Mouse (Mus musculus) stomach, embryonic 15.5 days (tissue): Measurements from ENCODE around the gene Polr3c. TPM values are rescaled to one million over a fixed set of nuclear protein-coding genes. Genes with fewer than 3 reads are reported as not detected.

Experiments
- ATAC-seq: fragments of 200-750 bp; cut with Nextera tagmentation; 2 replicates; pipeline ENCODE4 v1.8.0; 2017; ENCODE audit warnings: low read depth, moderate number of reproducible peaks, moderate TSS enrichment; ENCODE audit not compliant: insufficient read depth, low FRiP score
- H3K27ac ChIP-seq: fragments of 300-500 bp; sonication (generic); 2 replicates; pipeline ENCODE4 v1.5.1; 2015; ENCODE audit warnings: mild to moderate bottlenecking, inconsistent platforms
- H3K27me3 ChIP-seq: fragments of 300-500 bp; sonication (generic); replicated peaks from 2 replicates; pipeline ENCODE4 v1.6.1; 2015; ENCODE audit warnings: inconsistent platforms
- H3K36me3 ChIP-seq: fragments of 300-500 bp; sonication (generic); 2 replicates; pipeline ENCODE4 v1.6.1; 2015; ENCODE audit warnings: inconsistent platforms
- H3K4me1 ChIP-seq: fragments of 300-500 bp; sonication (generic); 2 replicates; pipeline ENCODE4 v1.6.1; 2015; ENCODE audit warnings: inconsistent platforms
- H3K4me2 ChIP-seq: fragments of 300-500 bp; sonication (generic); 2 replicates; pipeline ENCODE4 v1.6.1; 2015; ENCODE audit warnings: mild to moderate bottlenecking, inconsistent platforms
- H3K4me3 ChIP-seq: fragments of 300-500 bp; sonication (generic); replicated peaks from 2 replicates; pipeline ENCODE4 v1.5.1; 2015; ENCODE audit warnings: inconsistent platforms
- H3K9ac ChIP-seq: fragments of 300-500 bp; sonication (generic); 2 replicates; pipeline ENCODE4 v1.6.1; 2015; ENCODE audit warnings: inconsistent platforms
- H3K9me3 ChIP-seq: fragments of 300-500 bp; sonication (generic); 2 replicates; pipeline ENCODE4 v1.6.1; 2016; ENCODE audit warnings: inconsistent platforms
- WGBS: fragments of 180-500 bp; shearing (Covaris S2); methylation state at CpG from one replicate; pipeline ENCODE4 v1.1.7; 2015; 5-methylcytosine and 5-hydroxymethylcytosine counted together
- polyA plus RNA-seq: library from polyadenylated mRNA; unstranded; fragments of >200 nt; fragmentation: Nextera tagmentation; extraction: Ambion mirVana; gene quantifications from 2 replicates; pipeline ENCODE4 v1.2.1, GENCODE M21; 2015

Gene Polr3c
- polyA plus RNA-seq, 1 experiment from 2014 or later, result 31.8 TPM

- peak; percentile 73; the same call in 1 of the 2 replicates for ATAC-seq
- 0 out of 2 replicates have a peak, but pooled peaks cover 10% of the 10 kb centered on the region for H3K4me1 ChIP-seq
- H3K9ac ChIP-seq, result peak within 1 kb of the TSS; percentile 71
- H3K36me3 ChIP-seq, result peaks cover 48% of the 10 kb centered on the region
- no peaks in the 10 kb centered on the region for H3K27me3 ChIP-seq
- no peaks in the 10 kb centered on the region for H3K9me3 ChIP-seq
- no peak within 1 kb of the TSS for H3K27ac ChIP-seq
- 5% methylated on average over 42 of the region's 42 CpGs for WGBS
- peak within 1 kb of the TSS; percentile 52 for H3K4me3 ChIP-seq
- peak within 1 kb of the TSS; percentile 98 for H3K4me2 ChIP-seq
Measured at GRCm38 (mm10) chr3:96707903-96708683, 19.3 kb downstream of the Polr3c start, which contains the start of gene Nudt17. Gene Nudt17, minus strand, starts transcription at chr3:96708562.

GRCm38 (mm10) chr3:96706984-96707383 lies 20.4 kb downstream of the Polr3c start:
- H3K27me3 ChIP-seq, result no peaks in the 10 kb centered on the region
- no peak overlapping the region for H3K27ac ChIP-seq
- H3K4me3 ChIP-seq, result no peak overlapping the region
- no peaks in the 10 kb centered on the region for H3K9me3 ChIP-seq
- WGBS, result 58% methylated on average over 7 of the region's 7 CpGs
- peaks cover 44% of the 10 kb centered on the region for H3K36me3 ChIP-seq
- ATAC-seq, result no peak
- H3K4me2 ChIP-seq, result no peak overlapping the region
- 0 out of 2 replicates have a peak, but pooled peaks cover 10% of the 10 kb centered on the region for H3K4me1 ChIP-seq
- H3K9ac ChIP-seq, result no peak overlapping the region

GRCm38 (mm10) chr3:96706217-96706616 lies 21.2 kb downstream of the Polr3c start:
- no peak overlapping the region for H3K4me3 ChIP-seq
- H3K9ac ChIP-seq, result no peak overlapping the region
- H3K9me3 ChIP-seq, result no peaks in the 10 kb centered on the region
- no peak overlapping the region for H3K27ac ChIP-seq
- WGBS, result 87% methylated on average over 11 of the region's 11 CpGs
- H3K4me1 ChIP-seq, result 0 out of 2 replicates have a peak, but pooled peaks cover 10% of the 10 kb centered on the region
- no peak for ATAC-seq
- H3K4me2 ChIP-seq, result no peak overlapping the region
- peaks cover 44% of the 10 kb centered on the region for H3K36me3 ChIP-seq
- no peaks in the 10 kb centered on the region for H3K27me3 ChIP-seq

- no peak overlapping the region for H3K4me3 ChIP-seq
- 69% methylated on average over 11 of the region's 11 CpGs for WGBS
- peaks cover 49% of the 10 kb centered on the region for H3K36me3 ChIP-seq
- H3K9ac ChIP-seq, result no peak overlapping the region
- H3K4me1 ChIP-seq, result 0 out of 2 replicates have a peak, but pooled peaks cover 10% of the 10 kb centered on the region
- no peak overlapping the region for H3K27ac ChIP-seq
- H3K4me2 ChIP-seq, result no peak overlapping the region
- H3K9me3 ChIP-seq, result no peaks in the 10 kb centered on the region
- no peaks in the 10 kb centered on the region for H3K27me3 ChIP-seq
- no peak for ATAC-seq
Measured at GRCm38 (mm10) chr3:96704778-96705177, 22.6 kb downstream of the Polr3c start.

GRCm38 (mm10) chr3:96701003-96701402 lies 26.4 kb downstream of the Polr3c start:
- Histone ChIP-seq H3K27me3 (no peaks in the 10 kb centered on the region), H3K9ac (no peak overlapping the region), H3K4me3 (no peak overlapping the region), H3K36me3 (peaks cover 46% of the 10 kb centered on the region), H3K4me1 (peaks cover 17% of the 10 kb centered on the region), H3K4me2 (no peak overlapping the region), H3K27ac (no peak overlapping the region), H3K9me3 (no peaks in the 10 kb centered on the region)
- 84% methylated on average over 4 of the region's 4 CpGs for WGBS
- ATAC-seq, result no peak

- WGBS, result 60% methylated on average over 7 of the region's 7 CpGs
- no peak for ATAC-seq
- Histone ChIP-seq H3K27ac (no peak overlapping the region), H3K9ac (no peak overlapping the region), H3K4me3 (no peak overlapping the region), H3K27me3 (no peaks in the 10 kb centered on the region), H3K4me2 (no peak overlapping the region), H3K4me1 (peaks cover 21% of the 10 kb centered on the region), H3K9me3 (no peaks in the 10 kb centered on the region), H3K36me3 (peaks cover 46% of the 10 kb centered on the region)
Measured at GRCm38 (mm10) chr3:96700376-96700775, 27.1 kb downstream of the Polr3c start.

GRCm38 (mm10) chr3:96698993-96699690 lies 28.3 kb downstream of the Polr3c start:
- 53% methylated on average over 19 of the region's 19 CpGs for WGBS
- H3K4me2 ChIP-seq, result no peak overlapping the region
- peaks cover 21% of the 10 kb centered on the region for H3K4me1 ChIP-seq
- H3K9me3 ChIP-seq, result no peaks in the 10 kb centered on the region
- H3K9ac ChIP-seq, result no peak overlapping the region; the same call in 1 of the 2 replicates
- no peak overlapping the region for H3K4me3 ChIP-seq
- H3K27me3 ChIP-seq, result no peaks in the 10 kb centered on the region
- H3K27ac ChIP-seq, result no peak overlapping the region
- ATAC-seq, result no peak
- H3K36me3 ChIP-seq, result peaks cover 36% of the 10 kb centered on the region

- Histone ChIP-seq H3K9ac (peak overlapping the region; percentile 72), H3K27me3 (no peaks in the 10 kb centered on the region)
- WGBS, result 0% methylated on average over 67 of the region's 85 CpGs
Measured at GRCm38 (mm10) chr3:96696766-96697732, 30.4 kb downstream of the Polr3c start.

GRCm38 (mm10) chr3:96696198-96696765 lies 31.1 kb downstream of the Polr3c start, which contains the start of gene Pias3:
Gene Pias3, plus strand, starts transcription at chr3:96696384.
- peak within 1 kb of the TSS; percentile 87 for H3K4me2 ChIP-seq
- peak within 1 kb of the TSS; percentile 87 for H3K4me3 ChIP-seq
- peak within 1 kb of the TSS; percentile 95 for H3K27ac ChIP-seq
- peaks cover 13% of the 10 kb centered on the region; the same call in 1 of the 2 replicates for H3K36me3 ChIP-seq
- peaks cover 21% of the 10 kb centered on the region for H3K4me1 ChIP-seq
- H3K9me3 ChIP-seq, result no peaks in the 10 kb centered on the region
- H3K9ac ChIP-seq, result peak within 1 kb of the TSS; percentile 72
- H3K27me3 ChIP-seq, result no peaks in the 10 kb centered on the region
- ATAC-seq, result peak; percentile 91
- WGBS, result 0% methylated on average over 35 of the region's 35 CpGs

More at GRCm38 (mm10) chr3:96696766-96697732, 30.4 kb downstream of the Polr3c start:
- peak overlapping the region; percentile 95 for H3K27ac ChIP-seq
- peaks cover 21% of the 10 kb centered on the region for H3K4me1 ChIP-seq
- peaks cover 20% of the 10 kb centered on the region for H3K36me3 ChIP-seq
- peak; percentile 91 for ATAC-seq
- H3K9me3 ChIP-seq, result no peaks in the 10 kb centered on the region
- H3K4me2 ChIP-seq, result peak overlapping the region; percentile 87
- H3K4me3 ChIP-seq, result peak overlapping the region; percentile 87

- Histone ChIP-seq H3K4me2 (no peak overlapping the region), H3K27ac (no peak overlapping the region), H3K4me1 (peaks cover 17% of the 10 kb centered on the region), H3K4me3 (no peak overlapping the region), H3K9me3 (no peaks in the 10 kb centered on the region), H3K9ac (no peak overlapping the region), H3K27me3 (no peaks in the 10 kb centered on the region), H3K36me3 (no peaks in the 10 kb centered on the region)
- 76% methylated on average over 1 of the region's 1 CpGs for WGBS
- ATAC-seq, result no peak
Measured at GRCm38 (mm10) chr3:96693579-96693978, 33.8 kb downstream of the Polr3c start.

GRCm38 (mm10) chr3:96692506-96692905 lies 34.9 kb downstream of the Polr3c start:
- no peaks in the 10 kb centered on the region for H3K36me3 ChIP-seq
- 0 out of 2 replicates have a peak overlapping the region, but pooled peaks have one; percentile 11 for H3K27ac ChIP-seq
- no peak for ATAC-seq
- H3K9me3 ChIP-seq, result no peaks in the 10 kb centered on the region
- H3K27me3 ChIP-seq, result no peaks in the 10 kb centered on the region
- no peak overlapping the region for H3K9ac ChIP-seq
- 17% methylated on average over 3 of the region's 3 CpGs for WGBS
- H3K4me2 ChIP-seq, result no peak overlapping the region
- H3K4me3 ChIP-seq, result no peak overlapping the region
- peaks cover 9% of the 10 kb centered on the region for H3K4me1 ChIP-seq
